Mouse (Mus musculus) intestine, embryonic 14.5 days (tissue): ENCODE data around the gene Hist2h2aa1. TPM values are rescaled to one million over a fixed set of nuclear protein-coding genes. Genes with fewer than 3 reads are reported as not detected.

Experiments used
- ATAC-seq: fragments of 200-750 bp; cut with Nextera tagmentation; replicated peaks from 2 replicates; pipeline ENCODE4 v1.8.0; 2017; ENCODE audit warnings: low read depth, moderate number of reproducible peaks, moderate TSS enrichment, moderate library complexity; ENCODE audit not compliant: low FRiP score, low TSS enrichment
- DNase-seq: peaks from one replicate; pipeline ENCODE4 v3.0.0-alpha.2; 2018; ENCODE audit warnings: low spot score
- H3K27ac ChIP-seq: fragments of 300-500 bp; sonication (generic); 2 replicates; pipeline ENCODE4 v1.5.1; 2014; ENCODE audit warnings: low read depth, mild to moderate bottlenecking, control low read depth
- H3K27me3 ChIP-seq: fragments of 300-500 bp; sonication (generic); replicated peaks from 2 replicates; pipeline ENCODE4 v1.6.1; 2014; ENCODE audit warnings: low read length, control low read depth; ENCODE audit not compliant: control insufficient read depth, insufficient read depth
- H3K36me3 ChIP-seq: fragments of 300-500 bp; sonication (generic); 2 replicates; pipeline ENCODE4 v1.6.1; 2014; ENCODE audit warnings: low read length, control low read depth; ENCODE audit not compliant: control insufficient read depth, insufficient read depth
- H3K4me1 ChIP-seq: fragments of 300-500 bp; sonication (generic); replicated peaks from 2 replicates; pipeline ENCODE4 v1.6.1; 2014; ENCODE audit warnings: low read length, control low read depth, mixed read lengths; ENCODE audit not compliant: control insufficient read depth, insufficient read depth
- H3K4me2 ChIP-seq: fragments of 300-500 bp; sonication (generic); 2 replicates; pipeline ENCODE4 v1.6.1; 2014; ENCODE audit warnings: low read length
- H3K4me3 ChIP-seq: fragments of 300-500 bp; sonication (generic); 2 replicates; pipeline ENCODE4 v1.5.1; 2014; ENCODE audit warnings: low read depth, low read length, control low read depth, mixed read lengths
- H3K9ac ChIP-seq: fragments of 300-500 bp; sonication (generic); 2 replicates; pipeline ENCODE4 v1.6.1; 2014; ENCODE audit warnings: mild to moderate bottlenecking, low read length
- H3K9me3 ChIP-seq: fragments of 300-500 bp; sonication (generic); 2 replicates; pipeline ENCODE4 v1.6.1; 2016; ENCODE audit warnings: low read length, control low read depth; ENCODE audit not compliant: control insufficient read depth
- WGBS: fragments of 180-500 bp; shearing (Covaris S2); extraction: QIAGEN DNeasy Blood & Tissue Kit; methylation state at CpG from one replicate; pipeline ENCODE4 v1.1.7; 2014; 5-methylcytosine and 5-hydroxymethylcytosine counted together
- polyA plus RNA-seq: library from polyadenylated mRNA; unstranded; fragments of >200 nt; fragmentation: Nextera tagmentation; extraction: Ambion mirVana; gene quantifications from 2 replicates; pipeline ENCODE4 v1.2.1, GENCODE M21; 2014

Hist2h2aa1 gene
- polyA plus RNA-seq, 1 experiment from 2014 or later, result 16.3 TPM

- H3K9me3 ChIP-seq, result no peaks in the 10 kb centered on the region
- no peak for ATAC-seq
- H3K36me3 ChIP-seq, result no peaks in the 10 kb centered on the region
- H3K4me1 ChIP-seq, result 0 out of 2 replicates have a peak, but pooled peaks cover 7% of the 10 kb centered on the region
- H3K27me3 ChIP-seq, result no peaks in the 10 kb centered on the region
- H3K4me2 ChIP-seq, result no peak overlapping the region
- H3K4me3 ChIP-seq, result no peak overlapping the region
- no peak overlapping the region for H3K27ac ChIP-seq
- no peak for DNase-seq
- 53% methylated on average over 8 of the region's 8 CpGs for WGBS
- H3K9ac ChIP-seq, result no peak overlapping the region
Measured at GRCm38 (mm10) chr3:96226695-96227648, 18.3 kb upstream of the Hist2h2aa1 start.

- Histone ChIP-seq H3K4me2 (no peak overlapping the region), H3K9me3 (no peaks in the 10 kb centered on the region), H3K4me3 (no peak overlapping the region), H3K4me1 (no peaks in the 10 kb centered on the region), H3K36me3 (no peaks in the 10 kb centered on the region), H3K27ac (no peak overlapping the region), H3K9ac (no peak overlapping the region), H3K27me3 (no peaks in the 10 kb centered on the region)
- 64% methylated on average over 2 of the region's 2 CpGs for WGBS
- DNase-seq, result no peak
- no peak for ATAC-seq
Measured at GRCm38 (mm10) chr3:96228828-96229227, 16.5 kb upstream of the Hist2h2aa1 start.

GRCm38 (mm10) chr3:96230404-96230803, 14.9 kb upstream of the Hist2h2aa1 start:
- no peak overlapping the region for H3K4me2 ChIP-seq
- no peaks in the 10 kb centered on the region for H3K9me3 ChIP-seq
- H3K4me1 ChIP-seq, result no peaks in the 10 kb centered on the region
- DNase-seq (no peak), ATAC-seq (no peak)
- no peak overlapping the region for H3K9ac ChIP-seq
- no peak overlapping the region for H3K4me3 ChIP-seq
- H3K27ac ChIP-seq, result no peak overlapping the region
- no peaks in the 10 kb centered on the region for H3K36me3 ChIP-seq
- H3K27me3 ChIP-seq, result no peaks in the 10 kb centered on the region
- WGBS, result 87% methylated on average over 2 of the region's 2 CpGs

GRCm38 (mm10) chr3:96230910-96231757, 14.2 kb upstream of the Hist2h2aa1 start:
- H3K9me3 ChIP-seq, result no peaks in the 10 kb centered on the region
- no peak for ATAC-seq
- 71% methylated on average over 4 of the region's 4 CpGs for WGBS

GRCm38 (mm10) chr3:96231758-96232120, 13.6 kb upstream of the Hist2h2aa1 start:
- no peak overlapping the region for H3K4me2 ChIP-seq
- H3K9me3 ChIP-seq, result no peaks in the 10 kb centered on the region
- H3K36me3 ChIP-seq, result no peaks in the 10 kb centered on the region
- no peak overlapping the region for H3K4me3 ChIP-seq
- no peaks in the 10 kb centered on the region for H3K27me3 ChIP-seq
- 60% methylated on average over 2 of the region's 2 CpGs for WGBS
- DNase-seq, result no peak
- H3K27ac ChIP-seq, result no peak overlapping the region
- ATAC-seq, result no peak
- H3K9ac ChIP-seq, result no peak overlapping the region
- H3K4me1 ChIP-seq, result no peaks in the 10 kb centered on the region

More at GRCm38 (mm10) chr3:96230910-96231757, 14.2 kb upstream of the Hist2h2aa1 start:
- Histone ChIP-seq H3K9ac (no peak overlapping the region), H3K4me1 (no peaks in the 10 kb centered on the region), H3K27ac (no peak overlapping the region), H3K4me3 (no peak overlapping the region), H3K4me2 (no peak overlapping the region), H3K27me3 (no peaks in the 10 kb centered on the region), H3K36me3 (no peaks in the 10 kb centered on the region)
- no peak for DNase-seq

GRCm38 (mm10) chr3:96234914-96235313, 10.4 kb upstream of the Hist2h2aa1 start:
- 81% methylated on average over 2 of the region's 2 CpGs for WGBS
- Histone ChIP-seq H3K4me2 (no peak overlapping the region), H3K9ac (no peak overlapping the region), H3K27ac (no peak overlapping the region), H3K4me3 (no peak overlapping the region), H3K36me3 (no peaks in the 10 kb centered on the region), H3K27me3 (no peaks in the 10 kb centered on the region), H3K9me3 (no peaks in the 10 kb centered on the region), H3K4me1 (peaks cover 7% of the 10 kb centered on the region; the same call in 1 of the 2 replicates)
- no peak for DNase-seq
- no peak for ATAC-seq

GRCm38 (mm10) chr3:96235836-96236235, 9.5 kb upstream of the Hist2h2aa1 start:
- Histone ChIP-seq H3K9ac (no peak overlapping the region), H3K4me1 (peaks cover 10% of the 10 kb centered on the region), H3K36me3 (no peaks in the 10 kb centered on the region), H3K27me3 (no peaks in the 10 kb centered on the region), H3K4me2 (no peak overlapping the region), H3K4me3 (no peak overlapping the region), H3K9me3 (no peaks in the 10 kb centered on the region), H3K27ac (no peak overlapping the region)
- DNase-seq (no peak), ATAC-seq (no peak)
- 49% methylated on average over 3 of the region's 3 CpGs for WGBS

- no peaks in the 10 kb centered on the region for H3K36me3 ChIP-seq
- peak overlapping the region; percentile 58 for H3K4me2 ChIP-seq
- H3K27ac ChIP-seq, result peak overlapping the region; percentile 86; the same call in 1 of the 2 replicates
- H3K27me3 ChIP-seq, result no peaks in the 10 kb centered on the region
- H3K9ac ChIP-seq, result peak overlapping the region; percentile 89
- no peaks in the 10 kb centered on the region for H3K9me3 ChIP-seq
- DNase-seq (peak; percentile 58), ATAC-seq (no peak)
- H3K4me1 ChIP-seq, result peaks cover 11% of the 10 kb centered on the region
- H3K4me3 ChIP-seq, result peak overlapping the region; percentile 55
- 73% methylated on average over 4 of the region's 4 CpGs for WGBS
Measured at GRCm38 (mm10) chr3:96236834-96237334, 8.4 kb upstream of the Hist2h2aa1 start.
